Mouse (Mus musculus) granulocyte monocyte progenitor cell, adult 5-6 weeks (primary cell): ENCODE data around the gene Nrxn2. TPM values are rescaled to one million over a fixed set of nuclear protein-coding genes. Genes with fewer than 3 reads are reported as not detected.

ENCODE experiments used
- ATAC-seq: replicated peaks from 2 replicates; pipeline ENCODE4 v1.8.0; 2016; ENCODE audit warnings: mild to moderate bottlenecking, moderate TSS enrichment, inconsistent platforms; ENCODE audit not compliant: poor library complexity, severe bottlenecking
- total RNA-seq, 2 experiments: library from RNA; stranded (forward) in 1 of 2; stranded (reverse) in 1 of 2; fragments of 200-712, 200-1000 nt in 1 of 2; fragments of >200 nt in 1 of 2; fragmentation: Nextera tagmentation in 1 of 2; gene quantifications; 2 replicates each; pipeline ENCODE4 v1.2.3; 2014 to 2017

The Nrxn2 gene
- total RNA-seq, 2 experiments from 2014 or later = not detected

- ATAC-seq = no peak
Observed at GRCm38 (mm10) chr19:6533290-6534117, 115.0 kb downstream of the Nrxn2 start.

GRCm38 (mm10) chr19:6534118-6534415 lies 115.5 kb downstream of the Nrxn2 start:
- no peak for ATAC-seq

GRCm38 (mm10) chr19:6536201-6536600 lies 117.7 kb downstream of the Nrxn2 start:
- ATAC-seq = no peak

GRCm38 (mm10) chr19:6536696-6537095 lies 118.2 kb downstream of the Nrxn2 start:
- ATAC-seq = no peak

- ATAC-seq = no peak
Observed at GRCm38 (mm10) chr19:6537526-6537925, 119.0 kb downstream of the Nrxn2 start.

GRCm38 (mm10) chr19:6538546-6538945 lies 120.0 kb downstream of the Nrxn2 start:
- ATAC-seq = no peak

- no peak for ATAC-seq
Observed at GRCm38 (mm10) chr19:6539592-6539991, 121.1 kb downstream of the Nrxn2 start.

GRCm38 (mm10) chr19:6540191-6540590 lies 121.7 kb downstream of the Nrxn2 start:
- no peak for ATAC-seq

- no peak for ATAC-seq
Observed at GRCm38 (mm10) chr19:6541521-6541920, 123.0 kb downstream of the Nrxn2 start.

- ATAC-seq = no peak
Observed at GRCm38 (mm10) chr19:6542367-6543034, 124.0 kb downstream of the Nrxn2 start, which contains the start of gene Slc22a12. TSS of gene Slc22a12 (minus strand) at chr19:6543032.

- no peak for ATAC-seq
Observed at GRCm38 (mm10) chr19:6543035-6543383, 124.5 kb downstream of the Nrxn2 start.

GRCm38 (mm10) chr19:6543518-6543917 lies 125.0 kb downstream of the Nrxn2 start:
- ATAC-seq = no peak

- no peak for ATAC-seq
Observed at GRCm38 (mm10) chr19:6544712-6545111, 126.2 kb downstream of the Nrxn2 start.

- ATAC-seq = no peak
Observed at GRCm38 (mm10) chr19:6545481-6545880, 127.0 kb downstream of the Nrxn2 start.

- no peak for ATAC-seq
Observed at GRCm38 (mm10) chr19:6546096-6546495, 127.6 kb downstream of the Nrxn2 start.

- no peak for ATAC-seq
Observed at GRCm38 (mm10) chr19:6547801-6548200, 129.3 kb downstream of the Nrxn2 start.

GRCm38 (mm10) chr19:6548431-6549410 lies 130.2 kb downstream of the Nrxn2 start:
- no peak for ATAC-seq

GRCm38 (mm10) chr19:6549566-6549965 lies 131.0 kb downstream of the Nrxn2 start:
- ATAC-seq = no peak

- no peak for ATAC-seq
Observed at GRCm38 (mm10) chr19:6551215-6551614, 132.7 kb downstream of the Nrxn2 start.

- peak; percentile 68 for ATAC-seq
Observed at GRCm38 (mm10) chr19:6552302-6553028, 133.9 kb downstream of the Nrxn2 start.
